Mouse (Mus musculus) limb, embryonic 11.5 days (tissue): Measurements from ENCODE around the gene Lman1l. TPM values are rescaled to one million over a fixed set of nuclear protein-coding genes. Genes with fewer than 3 reads are reported as not detected.
A peak's percentile ranks its signal among the peaks of the same experiment; 100 is the strongest.

Source experiments
- ATAC-seq: fragments of 200-750 bp; cut with Nextera tagmentation; 2 replicates; pipeline ENCODE4 v1.8.0; 2017; ENCODE audit warnings: low read depth; ENCODE audit not compliant: insufficient number of reproducible peaks, low FRiP score, low TSS enrichment
- DNase-seq: peaks from one replicate; pipeline ENCODE4 v3.0.0-alpha.2; 2015; ENCODE audit warnings: low spot score
- H3K27ac ChIP-seq: fragments of 300-500 bp; sonication (generic); replicated peaks from 2 replicates; pipeline ENCODE4 v1.5.1; 2014; ENCODE audit warnings: low read depth, mild to moderate bottlenecking, low read length
- H3K27me3 ChIP-seq: fragments of 300-500 bp; sonication (generic); 2 replicates; pipeline ENCODE4 v1.6.1; 2014; ENCODE audit warnings: mild to moderate bottlenecking, low read length, mixed read lengths; ENCODE audit not compliant: control insufficient read depth, insufficient read depth
- H3K36me3 ChIP-seq: fragments of 300-500 bp; sonication (generic); 2 replicates; pipeline ENCODE4 v1.6.1; 2014; ENCODE audit warnings: mild to moderate bottlenecking, low read length, moderate library complexity, mixed read lengths; ENCODE audit not compliant: control insufficient read depth, insufficient read depth
- H3K4me1 ChIP-seq: fragments of 300-500 bp; sonication (generic); 2 replicates; pipeline ENCODE4 v1.6.1; 2014; ENCODE audit warnings: low read length, mixed read lengths; ENCODE audit not compliant: control insufficient read depth, insufficient read depth
- H3K4me2 ChIP-seq: fragments of 300-500 bp; sonication (generic); 2 replicates; pipeline ENCODE4 v1.6.1; 2014; ENCODE audit warnings: low read depth, mild to moderate bottlenecking, moderate library complexity; ENCODE audit not compliant: severe bottlenecking
- H3K4me3 ChIP-seq: fragments of 300-500 bp; sonication (generic); 2 replicates; pipeline ENCODE4 v1.5.1; 2014; ENCODE audit warnings: low read depth, low read length
- H3K9ac ChIP-seq: fragments of 300-500 bp; sonication (generic); 2 replicates; pipeline ENCODE4 v1.6.1; 2014; ENCODE audit warnings: mild to moderate bottlenecking, low read length
- H3K9me3 ChIP-seq: fragments of 300-500 bp; sonication (generic); 2 replicates; pipeline ENCODE4 v1.6.1; 2016; ENCODE audit warnings: low read length; ENCODE audit not compliant: control insufficient read depth
- WGBS: fragments of 180-500 bp; shearing (Covaris S2); extraction: QIAGEN DNeasy Blood & Tissue Kit; methylation state at CpG from one replicate; pipeline ENCODE4 v1.1.7; 2014; 5-methylcytosine and 5-hydroxymethylcytosine counted together
- polyA plus RNA-seq: library from polyadenylated mRNA; unstranded; fragments of >200 nt; fragmentation: Nextera tagmentation; extraction: Ambion mirVana; gene quantifications from 2 replicates; pipeline ENCODE4 v1.2.1, GENCODE M21; 2014

Gene Lman1l
- polyA plus RNA-seq, 1 experiment from 2014 or later, result not detected

DNA sequence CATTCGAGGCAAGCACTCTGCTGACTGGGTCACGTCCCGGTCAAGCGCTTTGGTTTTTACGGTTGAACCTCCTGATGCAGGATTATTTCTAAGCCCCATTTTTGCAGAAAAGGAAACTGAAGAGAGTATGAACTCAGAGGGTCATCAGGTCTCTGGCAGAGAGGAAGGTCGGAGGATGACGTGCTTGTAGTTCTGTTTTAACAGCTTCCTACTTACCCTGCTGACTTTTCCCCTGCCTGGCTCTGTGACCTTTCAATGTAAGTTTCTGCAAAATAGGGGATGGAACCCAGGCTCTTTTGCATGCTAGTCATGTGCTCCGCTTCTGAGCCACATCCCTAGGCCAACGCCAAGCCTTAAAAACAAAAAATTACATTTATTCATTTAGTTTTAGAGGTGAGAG is 31.8 kb upstream of the Lman1l start:
- Histone ChIP-seq H3K36me3 (no peaks in the 10 kb centered on the region), H3K27me3 (peaks cover 3% of the 10 kb centered on the region; the same call in 1 of the 2 replicates), H3K27ac (no peak overlapping the region), H3K4me1 (peaks cover 9% of the 10 kb centered on the region; the same call in 1 of the 2 replicates), H3K9me3 (no peaks in the 10 kb centered on the region), H3K4me2 (no peak overlapping the region), H3K4me3 (no peak overlapping the region), H3K9ac (no peak overlapping the region)
- WGBS, result 74% methylated on average over 9 of the region's 9 CpGs
- ATAC-seq (no peak), DNase-seq (no peak)

DNA sequence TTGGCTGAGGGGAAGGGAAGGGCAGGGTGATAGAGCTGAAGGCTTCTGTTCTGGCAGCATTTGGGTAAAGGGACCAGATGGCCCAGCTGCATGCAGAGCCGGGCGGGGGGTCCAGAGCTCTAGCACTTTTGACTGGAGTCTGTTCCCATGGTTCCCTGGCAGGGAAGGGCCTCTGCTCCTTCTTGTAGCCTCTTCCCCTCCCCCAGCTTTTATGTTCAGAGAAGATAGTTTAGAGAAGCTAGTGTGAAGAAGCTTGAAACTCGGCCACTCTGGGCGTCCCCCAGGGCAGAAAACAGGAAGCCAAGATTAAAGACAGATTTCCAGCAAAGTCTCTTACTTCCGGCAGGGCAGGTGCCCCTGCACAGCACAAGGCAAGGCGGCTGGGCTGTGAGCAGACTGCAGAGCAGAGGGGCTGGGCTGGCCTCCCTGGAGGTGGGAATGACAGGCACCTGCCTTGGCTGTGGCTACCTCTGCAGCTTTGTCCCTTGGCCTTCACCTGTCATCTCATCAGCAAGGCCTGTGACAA is 30.3 kb upstream of the Lman1l start:
- no peak overlapping the region for H3K4me3 ChIP-seq
- H3K9ac ChIP-seq, result no peak overlapping the region
- no peaks in the 10 kb centered on the region for H3K9me3 ChIP-seq
- H3K27ac ChIP-seq, result no peak overlapping the region
- no peaks in the 10 kb centered on the region for H3K36me3 ChIP-seq
- H3K27me3 ChIP-seq, result peaks cover 3% of the 10 kb centered on the region; the same call in 1 of the 2 replicates
- DNase-seq, result no peak
- 5% methylated on average over 6 of the region's 6 CpGs for WGBS
- peak; percentile 55; the same call in 1 of the 2 replicates for ATAC-seq
- H3K4me2 ChIP-seq, result no peak overlapping the region
- peaks cover 9% of the 10 kb centered on the region; the same call in 1 of the 2 replicates for H3K4me1 ChIP-seq

DNA sequence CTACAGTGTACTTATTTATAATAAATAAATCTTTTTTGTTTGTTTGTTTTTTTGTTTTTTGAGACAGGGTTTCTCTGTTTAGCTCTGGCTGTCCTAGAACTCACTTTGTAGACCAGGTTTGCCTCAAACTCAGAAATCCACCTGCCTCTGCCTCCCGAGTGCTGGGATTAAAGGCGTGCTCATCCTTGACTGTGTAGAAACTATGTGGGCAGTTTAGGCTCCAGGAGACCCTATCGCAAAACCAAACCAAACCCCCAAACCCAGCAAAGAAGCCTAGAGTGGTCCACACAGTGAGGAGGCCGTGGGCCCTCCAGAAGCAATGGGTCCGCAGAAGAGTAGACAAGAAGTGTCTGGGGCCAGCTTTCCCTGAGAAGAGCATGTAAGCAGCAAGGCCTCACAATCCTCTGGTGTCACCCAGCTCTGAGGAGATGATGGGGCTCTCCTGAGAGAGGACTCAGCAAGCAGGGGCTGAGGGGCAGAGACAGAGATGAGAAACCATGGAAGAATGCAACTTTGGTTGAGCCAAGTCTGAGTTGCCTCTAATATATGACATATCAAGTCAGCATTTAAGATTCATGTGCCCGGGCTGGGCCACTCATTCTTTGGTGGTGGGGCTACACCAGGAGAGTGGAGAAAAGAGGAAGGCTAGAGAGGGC is 29.7 kb upstream of the Lman1l start:
- no peak overlapping the region for H3K4me2 ChIP-seq
- H3K36me3 ChIP-seq, result no peaks in the 10 kb centered on the region
- H3K27me3 ChIP-seq, result peaks cover 3% of the 10 kb centered on the region; the same call in 1 of the 2 replicates
- H3K4me1 ChIP-seq, result peaks cover 9% of the 10 kb centered on the region; the same call in 1 of the 2 replicates
- no peaks in the 10 kb centered on the region for H3K9me3 ChIP-seq
- H3K27ac ChIP-seq, result no peak overlapping the region
- H3K4me3 ChIP-seq, result no peak overlapping the region
- H3K9ac ChIP-seq, result no peak overlapping the region; the same call in 1 of the 2 replicates
- WGBS, result 88% methylated on average over 6 of the region's 6 CpGs
- ATAC-seq (no peak), DNase-seq (no peak)

DNA sequence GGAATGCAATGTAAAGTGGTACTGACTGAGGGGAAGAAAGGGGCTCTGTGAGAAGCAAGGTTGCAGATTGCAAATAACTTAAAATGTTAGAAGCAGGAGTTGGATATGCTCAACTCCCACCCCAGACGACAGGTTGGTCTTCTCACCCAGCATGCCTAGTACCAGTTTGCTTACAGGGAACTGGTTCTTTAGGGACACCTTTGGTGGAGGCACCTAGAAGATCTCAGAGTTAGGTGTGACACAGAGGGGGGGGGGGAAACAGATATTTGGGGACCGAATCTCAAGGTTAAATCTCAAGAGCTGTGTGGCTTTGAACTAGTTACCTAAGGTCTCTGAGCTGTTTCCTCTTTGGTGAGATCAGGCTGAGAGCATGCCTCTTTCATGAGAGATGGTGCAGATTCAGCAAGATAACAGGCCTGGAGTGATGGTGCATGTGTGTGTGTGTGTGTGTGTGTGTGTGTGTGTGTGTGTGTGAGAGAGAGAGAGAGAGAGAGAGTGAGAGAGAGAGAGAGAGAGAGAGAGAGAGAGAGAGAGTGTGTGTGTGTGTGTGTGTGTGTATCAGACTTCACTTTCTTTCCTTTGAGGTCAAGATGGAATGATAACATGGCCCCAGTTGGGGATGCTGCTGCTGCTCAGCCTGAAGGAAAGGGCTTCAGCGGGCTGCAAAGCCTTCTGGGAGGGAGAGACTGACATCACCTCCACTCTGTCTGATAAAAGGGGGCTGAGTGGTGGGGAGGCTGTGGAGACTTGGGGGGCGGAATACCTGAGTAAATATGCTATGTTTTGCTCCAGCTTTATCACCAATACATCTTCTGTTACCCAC is 26.9 kb upstream of the Lman1l start:
- Histone ChIP-seq H3K9me3 (no peaks in the 10 kb centered on the region), H3K27me3 (no peaks in the 10 kb centered on the region), H3K4me3 (no peak overlapping the region), H3K4me1 (peaks cover 22% of the 10 kb centered on the region), H3K4me2 (no peak overlapping the region), H3K9ac (no peak overlapping the region), H3K27ac (no peak overlapping the region), H3K36me3 (no peaks in the 10 kb centered on the region)
- ATAC-seq, result no peak
- no peak for DNase-seq
- 77% methylated on average over 4 of the region's 4 CpGs for WGBS

DNA sequence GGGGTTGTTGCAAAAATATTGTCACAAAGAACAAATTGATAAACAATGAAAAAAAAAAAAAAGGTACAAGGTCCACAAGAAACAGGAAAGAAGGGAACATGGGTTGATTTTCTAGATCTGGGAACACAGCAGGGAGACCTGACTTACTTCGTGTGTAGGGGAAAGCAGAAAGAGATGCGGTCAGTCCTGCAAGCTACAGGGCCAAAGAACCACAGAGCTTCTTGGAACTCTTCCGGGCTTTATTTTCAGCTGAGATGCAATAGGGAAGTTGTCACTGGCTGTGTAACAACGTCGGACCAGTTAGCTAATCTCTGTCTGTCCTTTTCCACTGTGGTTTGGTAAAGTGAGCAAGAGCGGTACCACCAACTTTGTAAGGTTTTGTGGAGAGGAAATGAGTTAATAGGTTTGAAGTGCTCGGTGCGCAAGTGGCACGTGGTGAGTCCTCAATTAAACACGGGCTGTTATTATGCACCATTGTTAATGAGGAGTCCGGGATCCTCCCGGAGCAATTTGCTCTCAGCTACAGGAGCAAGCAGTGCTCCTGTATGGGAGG is 26.1 kb upstream of the Lman1l start:
- DNase-seq, result no peak
- no peaks in the 10 kb centered on the region for H3K9me3 ChIP-seq

DNA sequence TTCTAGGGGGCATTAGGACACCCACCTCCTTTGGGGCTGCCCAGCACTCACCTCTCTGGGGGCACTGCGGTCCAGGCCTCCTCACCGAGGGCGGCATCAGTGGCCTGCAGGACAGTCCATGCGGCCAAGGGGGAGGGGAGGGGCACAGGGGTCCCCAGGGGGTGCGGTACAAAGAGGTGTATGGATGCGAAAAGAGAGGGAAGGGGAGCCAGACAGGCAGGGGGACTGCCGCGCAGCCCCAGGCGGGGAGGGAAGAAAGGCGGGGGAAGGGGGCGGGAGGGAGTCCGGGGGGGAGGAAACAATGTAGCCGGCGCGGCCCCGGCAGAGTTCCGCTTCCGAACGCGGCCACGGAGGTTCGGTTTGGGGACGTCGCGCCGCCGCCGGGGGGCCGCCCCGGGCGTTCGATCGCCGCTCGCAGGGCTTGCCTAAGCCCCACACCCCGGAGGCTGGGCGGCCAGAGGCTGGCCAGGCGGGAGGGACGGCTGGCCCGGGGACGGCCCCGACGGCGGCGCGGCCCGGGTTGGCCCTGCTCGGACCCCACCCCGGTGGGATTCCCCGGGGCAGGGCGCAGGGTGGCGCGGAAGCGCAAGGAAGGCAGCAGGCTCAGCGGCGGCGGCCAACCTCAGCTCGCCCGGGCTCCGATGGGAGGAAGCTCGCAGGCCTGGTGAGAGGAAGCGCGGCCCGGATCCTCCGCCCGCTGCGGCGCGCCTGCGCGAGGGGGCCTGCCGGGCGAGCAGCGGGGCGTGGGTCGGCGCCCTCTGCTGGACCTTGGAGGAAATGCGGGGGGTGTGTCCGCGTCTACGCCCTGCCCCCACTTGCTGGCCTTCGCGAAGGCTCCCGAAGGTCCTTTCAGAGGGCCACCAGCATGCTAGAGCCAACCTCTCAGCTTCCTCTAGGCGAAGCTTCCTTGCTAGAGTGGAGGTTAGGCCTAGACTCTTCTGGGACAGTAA is 24.6 kb upstream of the Lman1l start:
- peak overlapping the region; percentile 97 for H3K9ac ChIP-seq
- no peaks in the 10 kb centered on the region for H3K36me3 ChIP-seq
- H3K4me3 ChIP-seq, result peak overlapping the region; percentile 97
- H3K27ac ChIP-seq, result peak overlapping the region; percentile 81
- DNase-seq, result peak; percentile 95
- H3K9me3 ChIP-seq, result no peaks in the 10 kb centered on the region
- peak; percentile 82 for ATAC-seq
- no peaks in the 10 kb centered on the region for H3K27me3 ChIP-seq
- H3K4me2 ChIP-seq, result peak overlapping the region; percentile 95
- WGBS, result 0% methylated on average over 56 of the region's 85 CpGs
- H3K4me1 ChIP-seq, result peaks cover 31% of the 10 kb centered on the region

More for the DNA sequence above, 26.1 kb upstream of the Lman1l start:
- ATAC-seq, result no peak
- WGBS, result 65% methylated on average over 12 of the region's 12 CpGs
- H3K4me2 ChIP-seq, result no peak overlapping the region
- no peak overlapping the region for H3K27ac ChIP-seq
- no peak overlapping the region for H3K9ac ChIP-seq
- H3K36me3 ChIP-seq, result no peaks in the 10 kb centered on the region
- H3K4me1 ChIP-seq, result peaks cover 26% of the 10 kb centered on the region
- H3K27me3 ChIP-seq, result no peaks in the 10 kb centered on the region
- no peak overlapping the region for H3K4me3 ChIP-seq

DNA sequence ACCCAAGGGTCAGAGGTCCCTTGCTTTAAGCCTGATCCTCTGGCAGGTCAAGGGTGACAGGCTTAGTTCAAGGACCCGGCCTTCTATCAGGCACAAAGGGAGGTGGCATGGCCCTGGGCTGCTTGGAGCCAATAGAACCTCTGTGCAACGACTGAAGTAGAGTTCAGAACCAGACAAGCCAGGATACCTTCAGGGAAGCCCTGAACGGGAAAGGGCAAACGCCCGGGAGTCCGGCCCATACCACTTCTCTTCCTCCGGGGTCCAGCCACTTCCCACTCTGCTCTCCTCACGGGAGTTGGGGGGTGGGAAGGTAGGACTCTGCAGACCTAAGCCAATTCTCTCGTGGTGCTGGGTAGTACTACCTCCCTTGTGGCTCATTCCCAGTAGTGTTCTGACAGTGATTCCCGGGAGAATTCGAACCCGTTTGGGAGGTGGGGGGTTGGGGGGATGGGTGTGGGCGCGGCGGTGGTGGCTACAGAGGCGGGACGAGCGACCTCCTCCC is 23.9 kb upstream of the Lman1l start:
- DNase-seq (no peak), ATAC-seq (peak; percentile 20; the same call in 1 of the 2 replicates)
- peak overlapping the region; percentile 81 for H3K27ac ChIP-seq
- H3K4me1 ChIP-seq, result peaks cover 39% of the 10 kb centered on the region
- peak overlapping the region; percentile 97 for H3K4me3 ChIP-seq
- H3K27me3 ChIP-seq, result no peaks in the 10 kb centered on the region
- no peaks in the 10 kb centered on the region for H3K36me3 ChIP-seq
- no peaks in the 10 kb centered on the region for H3K9me3 ChIP-seq
- peak overlapping the region; percentile 97 for H3K9ac ChIP-seq
- WGBS, result under 1% methylated on average over 18 of the region's 18 CpGs
- peak overlapping the region; percentile 95 for H3K4me2 ChIP-seq
